In the genomic region with DNA sequence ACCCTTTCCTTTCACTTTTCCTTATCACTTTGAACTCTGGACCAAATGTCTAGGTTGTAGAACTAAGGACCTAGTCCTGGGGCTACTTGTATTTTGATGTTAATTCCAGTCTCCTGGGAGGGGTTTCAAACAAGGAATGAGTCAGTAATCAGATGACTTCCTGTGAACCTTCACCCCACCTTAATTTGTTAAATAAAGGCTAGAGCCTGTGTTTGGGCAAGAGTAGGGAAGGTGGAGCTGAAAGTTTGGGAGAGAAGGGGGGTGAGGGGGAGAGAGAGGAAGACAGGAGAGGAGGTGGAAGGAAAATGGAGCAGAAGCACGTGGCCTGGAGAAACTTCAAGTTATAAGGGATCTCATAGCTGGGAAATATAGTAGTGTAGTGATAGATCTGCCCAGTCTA, we compare ENCODE assay signal across 30 mouse cellular contexts. TPM values are rescaled to one million over a fixed set of nuclear protein-coding genes. Genes with fewer than 3 reads are reported as not detected.
A peak's percentile ranks its signal among the peaks of the same experiment; 100 is the strongest.
DNase-seq lines count a peak whose midpoint lies in the region; ATAC-seq and TF ChIP-seq lines count a peak whose summit lies in the region.
"Had no signal": no experiment of that assay in that cellular context is flagged by ENCODE, and none has a peak within 500 bp of the region (broad histone marks: within the 10 kb centered on the region; RNA-seq: fewer than 3 reads in every experiment).

No protein-coding gene starts in this region.

- peaks cover 5% of the 10 kb centered on the region; the same call in 1 of the 2 replicates for H3K9me3 ChIP-seq in intestine, postnatal 0 days (ENCODE audit: control insufficient read depth)
- no peaks in the 10 kb centered on the region for H3K9me3 ChIP-seq in intestine, embryonic 15.5 days
- H3K9me3 ChIP-seq in midbrain, embryonic 16.5 days (replicated peaks; ENCODE audit: control insufficient read depth, low read length, poor library complexity, severe bottlenecking), result peaks cover 3% of the 10 kb centered on the region; the same call in 1 of the 2 replicates
- H3K9me3 ChIP-seq: heart, embryonic 15.5 days had no signal

- ATAC-seq in intestine, postnatal 0 days, result peak; percentile 45
- ATAC-seq in intestine, embryonic 15.5 days, result no peak
- no peak for ATAC-seq in midbrain, embryonic 16.5 days
- ATAC-seq: activated CD4-positive, CD25-positive, alpha-beta regulatory T cell, adult 4 months; forebrain, embryonic 14.5 days; forebrain, postnatal 0 days; hindbrain, postnatal 0 days; inflammation-experienced regulatory T-cells, adult 6 months had no signal

- peaks cover 3% of the 10 kb centered on the region; the same call in 1 of the 2 replicates for H3K27me3 ChIP-seq in intestine, postnatal 0 days (replicated peaks; ENCODE audit: control insufficient read depth, insufficient read depth, low read length)
- H3K27me3 ChIP-seq in intestine, embryonic 15.5 days (replicated peaks), result no peaks in the 10 kb centered on the region
- no peaks in the 10 kb centered on the region for H3K27me3 ChIP-seq in small intestine, adult 2 months (ENCODE audit: control insufficient read depth, insufficient read depth, low read length)
- no peaks in the 10 kb centered on the region for H3K27me3 ChIP-seq in midbrain, embryonic 16.5 days (ENCODE audit: control insufficient read depth, insufficient read depth, low read depth, low read length)
- H3K27me3 ChIP-seq: heart, embryonic 12.5 days; heart, embryonic 15.5 days had no signal

- no peak overlapping the region for H3K4me2 ChIP-seq in intestine, postnatal 0 days (replicated peaks; ENCODE audit: low read depth)
- H3K4me2 ChIP-seq in intestine, embryonic 15.5 days (replicated peaks), result no peak overlapping the region
- no peak overlapping the region for H3K4me2 ChIP-seq in midbrain, embryonic 16.5 days (ENCODE audit: low read length)
- H3K4me2 ChIP-seq: heart, embryonic 12.5 days; heart, embryonic 15.5 days; hindbrain, embryonic 14.5 days had no signal

- DNase-seq in WW6 (ENCODE audit: low read depth, low spot score), result peak; percentile 47
- no peak for DNase-seq in cerebellum, adult 18-20 months
- DNase-seq: adrenal gland, adult 8-10 months; adrenal gland, postnatal 25 days; cerebellum, adult 11-12 months; cerebellum, adult 9-10 months; cerebellum, postnatal 14 days; forebrain, postnatal 0 days; gastrocnemius, adult 2 months; gastrocnemius, postnatal 14 days; heart, postnatal 10 days; heart, postnatal 36 days; kidney, adult 11 months had no signal

- H3K4me3 ChIP-seq in intestine, postnatal 0 days (ENCODE audit: low read depth, low read length), result no peak overlapping the region
- H3K4me3 ChIP-seq in intestine, embryonic 15.5 days (replicated peaks), result no peak overlapping the region
- no peak overlapping the region for H3K4me3 ChIP-seq in small intestine, adult 2 months (ENCODE audit: low read depth, low read length)
- no peak overlapping the region for H3K4me3 ChIP-seq in midbrain, embryonic 16.5 days (ENCODE audit: low read depth, low read length)
- H3K4me3 ChIP-seq: gastrocnemius, adult 2 months; heart, embryonic 12.5 days; heart, embryonic 15.5 days; hindbrain, embryonic 10.5 days had no signal

- H3K36me3 ChIP-seq in intestine, postnatal 0 days (ENCODE audit: control insufficient read depth, insufficient read depth), result no peaks in the 10 kb centered on the region
- no peaks in the 10 kb centered on the region for H3K36me3 ChIP-seq in intestine, embryonic 15.5 days
- no peaks in the 10 kb centered on the region for H3K36me3 ChIP-seq in small intestine, adult 2 months (ENCODE audit: control insufficient read depth, insufficient read depth, low read length)
- H3K36me3 ChIP-seq in midbrain, embryonic 16.5 days (ENCODE audit: control insufficient read depth, insufficient read depth, low read length), result no peaks in the 10 kb centered on the region
- H3K36me3 ChIP-seq: heart, embryonic 12.5 days; heart, embryonic 15.5 days; hindbrain, embryonic 10.5 days had no signal

- H3K4me1 ChIP-seq in intestine, postnatal 0 days (replicated peaks; ENCODE audit: control insufficient read depth, insufficient read depth, low read length), result no peaks in the 10 kb centered on the region
- H3K4me1 ChIP-seq in intestine, embryonic 15.5 days (replicated peaks), result no peaks in the 10 kb centered on the region
- peaks cover 14% of the 10 kb centered on the region for H3K4me1 ChIP-seq in small intestine, adult 2 months (ENCODE audit: control insufficient read depth, insufficient read depth, insufficient read length, low read length)
- no peaks in the 10 kb centered on the region for H3K4me1 ChIP-seq in midbrain, embryonic 16.5 days (ENCODE audit: control insufficient read depth, insufficient read depth, low read length)
- H3K4me1 ChIP-seq: heart, embryonic 12.5 days had no signal

- WGBS in intestine, postnatal 0 days, result 23% methylated on average over 1 of the region's 1 CpGs
- WGBS in intestine, embryonic 15.5 days, result 32% methylated on average over 1 of the region's 1 CpGs
- WGBS in small intestine, adult 2 months, result 13% methylated on average over 1 of the region's 1 CpGs
- WGBS in midbrain, embryonic 16.5 days, result 30% methylated on average over 1 of the region's 1 CpGs

- no peak overlapping the region for H3K9ac ChIP-seq in intestine, postnatal 0 days (ENCODE audit: low read depth, low read length)
- no peak overlapping the region for H3K9ac ChIP-seq in intestine, embryonic 15.5 days
- no peak overlapping the region for H3K9ac ChIP-seq in midbrain, embryonic 16.5 days (ENCODE audit: low read depth, low read length)
- H3K9ac ChIP-seq: forebrain, postnatal 0 days; heart, embryonic 12.5 days; heart, embryonic 15.5 days; hindbrain, embryonic 14.5 days had no signal

- H3K27ac ChIP-seq in intestine, postnatal 0 days (ENCODE audit: low read depth, low read length), result no peak overlapping the region
- H3K27ac ChIP-seq in intestine, embryonic 15.5 days, result no peak overlapping the region
- peak overlapping the region; percentile 88 for H3K27ac ChIP-seq in small intestine, adult 2 months (ENCODE audit: insufficient read depth, low read depth, low read length)
- H3K27ac ChIP-seq in midbrain, embryonic 16.5 days (ENCODE audit: low read length), result no peak overlapping the region
- H3K27ac ChIP-seq: gastrocnemius, adult 2 months; heart, embryonic 15.5 days; hindbrain, embryonic 10.5 days; hindbrain, embryonic 14.5 days; hindbrain, postnatal 0 days had no signal

- no peak for TF ChIP-seq CTCF in intestine, postnatal 0 days (IDR thresholded peaks at IDR 0.05; ENCODE audit: low read depth)
- TF ChIP-seq CTCF in small intestine, adult 2 months (IDR thresholded peaks at IDR 0.05; ENCODE audit: extremely low read depth, insufficient read length, insufficient replicate concordance, low read depth, low read length), result no peak

- no peak for TF ChIP-seq POLR2A in small intestine, adult 2 months (IDR thresholded peaks at IDR 0.05; ENCODE audit: low read depth, low read length)

RNA-seq across cellular contexts. Expression of a gene that starts 1.8 kb away (rescaled TPM):
- not detected in 2 replicates for polyA plus RNA-seq in intestine, postnatal 0 days (2015; fragmentation: Nextera tagmentation; extraction: Ambion mirVana)
- not detected in 2 replicates for polyA plus RNA-seq in intestine, embryonic 15.5 days (2015; fragmentation: Nextera tagmentation; extraction: Ambion mirVana)
- 0.65 TPM in 1 of 2 replicates, not detected in the other for polyA plus RNA-seq in small intestine, adult 2 months (2012; rRNA removed)
- polyA plus RNA-seq in midbrain, embryonic 16.5 days (2015; fragmentation: Nextera tagmentation; extraction: Ambion mirVana), result not detected in 2 replicates
- polyA plus RNA-seq: activated CD4-positive, CD25-positive, alpha-beta regulatory T cell, adult 4 months; brain, embryonic 14.5 days; embryonic facial prominence, embryonic 11.5 days; forebrain, embryonic 11.5 days; forebrain, embryonic 14.5 days; forebrain, postnatal 0 days; frontal cortex, adult 2 months; heart, embryonic 12.5 days; heart, embryonic 15.5 days; hindbrain, embryonic 10.5 days; hindbrain, embryonic 14.5 days; hindbrain, postnatal 0 days; inflammation-experienced regulatory T-cells, adult 6 months had no signal

RNA-seq across cellular contexts. Expression of a gene that starts 9.3 kb away (rescaled TPM):
- polyA plus RNA-seq in intestine, postnatal 0 days (2015; fragmentation: Nextera tagmentation; extraction: Ambion mirVana), result not detected in 2 replicates
- polyA plus RNA-seq in intestine, embryonic 15.5 days (2015; fragmentation: Nextera tagmentation; extraction: Ambion mirVana), result not detected in 2 replicates
- polyA plus RNA-seq in small intestine, adult 2 months (2012; rRNA removed), result not detected in 2 replicates
- not detected in 2 replicates for polyA plus RNA-seq in midbrain, embryonic 16.5 days (2015; fragmentation: Nextera tagmentation; extraction: Ambion mirVana)
- polyA plus RNA-seq: activated CD4-positive, CD25-positive, alpha-beta regulatory T cell, adult 4 months; brain, embryonic 14.5 days; embryonic facial prominence, embryonic 11.5 days; embryonic facial prominence, embryonic 14.5 days; forebrain, embryonic 11.5 days; forebrain, embryonic 14.5 days; forebrain, postnatal 0 days; frontal cortex, adult 2 months; heart, embryonic 12.5 days; heart, embryonic 15.5 days; hindbrain, embryonic 10.5 days; hindbrain, embryonic 14.5 days; hindbrain, postnatal 0 days; inflammation-experienced regulatory T-cells, adult 6 months had no signal

RNA-seq across cellular contexts. Expression of a gene that starts 19.9 kb away (rescaled TPM):
- not detected in 2 replicates for polyA plus RNA-seq in intestine, postnatal 0 days (2015; fragmentation: Nextera tagmentation; extraction: Ambion mirVana)
- not detected in 2 replicates for polyA plus RNA-seq in intestine, embryonic 15.5 days (2015; fragmentation: Nextera tagmentation; extraction: Ambion mirVana)
- polyA plus RNA-seq in small intestine, adult 2 months (2012; rRNA removed), result 0.20 TPM in 1 of 2 replicates, not detected in the other
- polyA plus RNA-seq in midbrain, embryonic 16.5 days (2015; fragmentation: Nextera tagmentation; extraction: Ambion mirVana), result not detected in 2 replicates
- polyA plus RNA-seq: activated CD4-positive, CD25-positive, alpha-beta regulatory T cell, adult 4 months; brain, embryonic 14.5 days; embryonic facial prominence, embryonic 11.5 days; embryonic facial prominence, embryonic 14.5 days; forebrain, embryonic 11.5 days; forebrain, embryonic 14.5 days; forebrain, postnatal 0 days; frontal cortex, adult 2 months; heart, embryonic 12.5 days; heart, embryonic 15.5 days; hindbrain, embryonic 10.5 days; hindbrain, embryonic 14.5 days; hindbrain, postnatal 0 days; inflammation-experienced regulatory T-cells, adult 6 months had no signal

RNA-seq across cellular contexts. Expression of a gene that starts 26.6 kb away (rescaled TPM):
- not detected in 2 replicates for polyA plus RNA-seq in intestine, postnatal 0 days (2015; fragmentation: Nextera tagmentation; extraction: Ambion mirVana)
- not detected in 2 replicates for polyA plus RNA-seq in intestine, embryonic 15.5 days (2015; fragmentation: Nextera tagmentation; extraction: Ambion mirVana)
- polyA plus RNA-seq in small intestine, adult 2 months (2012; rRNA removed), result not detected in 2 replicates
- not detected in 2 replicates for polyA plus RNA-seq in midbrain, embryonic 16.5 days (2015; fragmentation: Nextera tagmentation; extraction: Ambion mirVana)
- polyA plus RNA-seq: activated CD4-positive, CD25-positive, alpha-beta regulatory T cell, adult 4 months; brain, embryonic 14.5 days; embryonic facial prominence, embryonic 11.5 days; embryonic facial prominence, embryonic 14.5 days; forebrain, embryonic 11.5 days; forebrain, embryonic 14.5 days; forebrain, postnatal 0 days; frontal cortex, adult 2 months; heart, embryonic 12.5 days; heart, embryonic 15.5 days; hindbrain, embryonic 10.5 days; hindbrain, embryonic 14.5 days; hindbrain, postnatal 0 days; inflammation-experienced regulatory T-cells, adult 6 months had no signal

RNA-seq across cellular contexts. Expression of a gene that starts 30.4 kb away (rescaled TPM):
- polyA plus RNA-seq in intestine, postnatal 0 days (2015; fragmentation: Nextera tagmentation; extraction: Ambion mirVana), result not detected in 2 replicates
- not detected in 2 replicates for polyA plus RNA-seq in intestine, embryonic 15.5 days (2015; fragmentation: Nextera tagmentation; extraction: Ambion mirVana)
- polyA plus RNA-seq in small intestine, adult 2 months (2012; rRNA removed), result 0.91 TPM in 1 of 2 replicates, not detected in the other
- not detected in 2 replicates for polyA plus RNA-seq in midbrain, embryonic 16.5 days (2015; fragmentation: Nextera tagmentation; extraction: Ambion mirVana)
- polyA plus RNA-seq: activated CD4-positive, CD25-positive, alpha-beta regulatory T cell, adult 4 months; brain, embryonic 14.5 days; embryonic facial prominence, embryonic 11.5 days; embryonic facial prominence, embryonic 14.5 days; forebrain, embryonic 11.5 days; forebrain, embryonic 14.5 days; forebrain, postnatal 0 days; heart, embryonic 12.5 days; heart, embryonic 15.5 days; hindbrain, embryonic 10.5 days; hindbrain, embryonic 14.5 days; hindbrain, postnatal 0 days; inflammation-experienced regulatory T-cells, adult 6 months had no signal
